Mouse (Mus musculus) heart, adult 8-10 months (tissue): ENCODE measurements around the gene Mmp11. TPM values are rescaled to one million over a fixed set of nuclear protein-coding genes. Genes with fewer than 3 reads are reported as not detected.
"Not testable (repeated sequence)": the region's sequence is repeated elsewhere in the genome, so short reads cannot be mapped to it uniquely, and the experiment has no call there.

Experiments
- DNase-seq: peaks from one replicate; pipeline ENCODE4 v3.0.0; 2022; ENCODE audit warnings: low spot score
- total RNA-seq, 4 experiments: library from RNA; stranded (reverse); gene quantifications; 2 replicates each; pipeline ENCODE4 v1.2.4; 2022

The Mmp11 gene
- total RNA-seq, 4 experiments from 2014 or later, result 4.1 to 7.8 (median 4.6) TPM

DNA sequence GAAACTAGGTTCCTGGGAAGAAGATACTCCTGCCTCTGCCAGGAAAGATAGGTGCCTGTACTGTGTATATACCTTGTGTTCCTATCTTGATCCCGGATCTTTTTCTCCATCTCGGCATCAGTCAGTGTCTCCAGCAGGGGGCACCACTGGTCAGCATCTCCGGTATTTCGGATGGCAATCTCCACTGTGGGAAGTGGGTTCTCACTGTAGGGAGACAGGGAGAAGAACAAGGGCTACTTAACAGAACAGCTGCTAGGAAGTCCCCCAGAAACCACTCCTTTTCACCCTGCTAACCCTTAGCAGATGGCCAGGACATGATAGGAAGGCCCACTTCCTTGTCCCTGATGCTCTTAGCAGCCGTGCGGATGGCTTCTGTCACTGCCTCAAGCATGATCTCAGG, 38.9 kb downstream of the Mmp11 start:
- DNase-seq, result peak; percentile 55

DNA sequence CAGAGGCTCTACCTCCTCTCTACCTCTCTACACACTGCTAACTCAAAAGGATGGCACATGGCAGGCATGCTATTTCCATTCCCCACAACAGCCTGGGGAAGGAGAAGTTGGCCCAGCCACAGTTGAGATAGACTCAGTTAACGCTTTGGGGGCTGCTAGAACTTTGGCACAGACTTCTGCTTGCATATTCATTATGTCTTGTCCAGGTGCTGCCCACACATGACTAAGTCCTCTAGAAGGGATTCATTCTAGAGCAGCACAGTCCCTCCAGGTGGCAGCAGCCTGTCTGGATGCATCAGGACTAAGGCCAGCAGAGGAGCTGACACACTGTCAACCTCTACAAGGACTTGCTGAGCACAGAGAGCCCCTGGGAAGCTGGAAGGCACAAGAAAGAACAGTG, 40.1 kb downstream of the Mmp11 start:
- DNase-seq, result no peak

GRCm38 (mm10) chr10:75895730-75896129, 40.6 kb downstream of the Mmp11 start:
- no peak for DNase-seq

DNA sequence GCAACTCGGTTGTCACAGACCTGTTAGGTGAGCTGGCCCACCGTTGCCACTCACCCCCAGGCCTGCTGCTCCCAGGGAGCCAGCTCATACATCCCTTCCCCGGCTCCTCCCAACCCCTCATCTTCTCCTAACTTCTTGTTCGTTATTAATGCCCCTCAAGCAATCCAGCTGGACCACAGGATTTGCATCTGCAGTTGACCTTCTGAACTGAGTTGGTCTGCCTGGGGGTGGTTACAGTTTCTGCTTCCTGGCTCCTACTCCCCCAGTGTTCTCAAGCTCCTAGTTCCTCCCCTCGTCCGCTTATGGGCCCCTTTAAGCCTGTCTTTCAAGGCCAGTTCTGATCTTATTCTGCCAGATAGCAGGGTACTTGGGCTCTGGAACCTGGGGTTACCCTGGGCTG, 41.7 kb downstream of the Mmp11 start:
- DNase-seq, result no peak

DNA sequence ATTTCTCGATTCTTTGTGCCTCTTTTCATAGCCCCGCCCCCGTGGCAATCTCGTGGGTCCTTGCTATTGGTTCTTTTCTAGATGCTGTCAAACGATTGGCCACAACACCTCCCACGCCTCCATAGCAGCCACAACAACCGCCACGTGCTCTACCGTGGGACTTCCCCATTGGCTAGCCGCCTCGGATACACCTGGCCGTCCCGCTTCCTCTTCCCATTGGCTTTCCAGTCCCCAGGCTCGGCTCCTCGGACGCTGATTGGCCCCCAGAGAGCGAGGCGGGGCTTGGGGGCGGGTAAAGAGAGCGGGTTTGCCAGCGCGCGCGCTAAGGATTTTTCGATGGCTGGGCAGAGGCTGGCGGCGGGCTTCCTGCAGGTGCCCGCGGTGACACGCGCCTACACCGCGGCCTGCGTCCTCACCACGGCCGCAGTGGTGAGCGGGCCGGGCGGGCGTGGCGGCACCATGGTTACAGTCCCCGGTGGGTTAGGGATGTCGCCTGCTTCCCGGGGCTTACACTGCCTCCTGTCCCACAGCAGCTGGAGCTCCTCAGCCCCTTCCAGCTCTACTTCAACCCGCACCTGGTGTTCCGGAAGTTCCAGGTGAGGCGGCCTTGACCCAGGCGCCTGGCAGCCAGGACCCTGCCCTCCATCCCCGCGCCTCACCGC, 43.1 kb downstream of the Mmp11 start, which contains the start of gene Derl3:
TSS of gene Derl3 (plus strand) at position 325 of the 662 bp plus-strand sequence.
- peak; percentile 82 for DNase-seq

DNA sequence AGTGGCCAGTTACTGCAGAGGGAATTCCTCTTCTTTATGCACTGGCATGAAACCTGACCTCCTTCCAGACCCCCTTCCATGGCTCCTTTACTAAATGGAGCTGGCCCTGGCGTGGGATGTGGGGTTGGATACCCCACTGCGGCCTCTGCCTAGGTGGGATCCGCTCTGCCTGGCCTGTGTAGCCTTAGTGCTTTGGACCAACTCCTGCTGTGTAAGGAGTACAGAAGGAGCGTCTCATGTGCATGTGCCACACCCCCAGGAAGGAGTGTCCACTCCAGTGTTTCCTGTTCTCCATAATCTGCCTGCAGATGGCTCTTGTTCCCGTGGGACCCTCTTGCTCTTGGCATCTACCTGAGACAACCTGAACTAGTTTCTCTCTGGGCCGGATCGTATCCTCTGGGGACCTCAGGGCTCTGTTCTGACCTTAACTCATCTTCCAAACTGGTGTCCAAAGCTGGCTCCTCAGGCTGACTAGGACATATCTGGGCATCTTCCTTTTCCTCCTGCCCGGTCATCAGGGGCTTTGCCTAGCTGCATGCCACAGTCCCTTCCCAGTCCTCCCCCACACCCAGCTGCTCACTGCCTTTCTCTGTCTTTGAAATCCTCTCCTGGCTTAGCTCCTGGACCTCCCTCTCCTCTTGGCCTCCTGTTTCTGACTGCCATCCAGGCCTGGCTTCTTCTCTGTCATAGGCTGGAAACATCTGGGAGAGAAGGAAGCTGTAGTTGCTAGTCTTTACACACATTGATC, 46.7 kb downstream of the Mmp11 start:
- no peak for DNase-seq

- DNase-seq, result not testable (repeated sequence)
Observed at GRCm38 (mm10) chr10:75887504-75887903, 48.8 kb downstream of the Mmp11 start.

GRCm38 (mm10) chr10:75884742-75885141, 51.6 kb downstream of the Mmp11 start:
- DNase-seq, result no peak

DNA sequence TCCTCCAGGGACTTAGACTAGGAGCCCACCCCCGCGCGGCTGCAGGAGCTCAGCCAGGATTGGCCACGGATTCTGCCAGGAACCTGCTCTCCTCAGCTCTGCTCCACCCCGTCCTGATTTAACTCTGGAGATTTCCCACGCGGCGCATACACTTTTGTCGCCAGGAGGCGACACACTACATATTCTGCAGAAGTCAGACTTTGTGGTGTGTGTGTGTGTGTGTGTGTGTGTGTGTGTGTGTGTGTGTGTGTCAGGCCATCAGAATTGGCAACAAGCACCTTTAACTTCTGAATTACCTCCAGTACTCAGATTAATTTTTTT, 53.1 kb downstream of the Mmp11 start:
- DNase-seq, result peak; percentile 69

- no peak for DNase-seq
Observed at GRCm38 (mm10) chr10:75882433-75883231, 53.7 kb downstream of the Mmp11 start.

- no peak for DNase-seq
Observed at GRCm38 (mm10) chr10:75881578-75882432, 54.5 kb downstream of the Mmp11 start.

DNA sequence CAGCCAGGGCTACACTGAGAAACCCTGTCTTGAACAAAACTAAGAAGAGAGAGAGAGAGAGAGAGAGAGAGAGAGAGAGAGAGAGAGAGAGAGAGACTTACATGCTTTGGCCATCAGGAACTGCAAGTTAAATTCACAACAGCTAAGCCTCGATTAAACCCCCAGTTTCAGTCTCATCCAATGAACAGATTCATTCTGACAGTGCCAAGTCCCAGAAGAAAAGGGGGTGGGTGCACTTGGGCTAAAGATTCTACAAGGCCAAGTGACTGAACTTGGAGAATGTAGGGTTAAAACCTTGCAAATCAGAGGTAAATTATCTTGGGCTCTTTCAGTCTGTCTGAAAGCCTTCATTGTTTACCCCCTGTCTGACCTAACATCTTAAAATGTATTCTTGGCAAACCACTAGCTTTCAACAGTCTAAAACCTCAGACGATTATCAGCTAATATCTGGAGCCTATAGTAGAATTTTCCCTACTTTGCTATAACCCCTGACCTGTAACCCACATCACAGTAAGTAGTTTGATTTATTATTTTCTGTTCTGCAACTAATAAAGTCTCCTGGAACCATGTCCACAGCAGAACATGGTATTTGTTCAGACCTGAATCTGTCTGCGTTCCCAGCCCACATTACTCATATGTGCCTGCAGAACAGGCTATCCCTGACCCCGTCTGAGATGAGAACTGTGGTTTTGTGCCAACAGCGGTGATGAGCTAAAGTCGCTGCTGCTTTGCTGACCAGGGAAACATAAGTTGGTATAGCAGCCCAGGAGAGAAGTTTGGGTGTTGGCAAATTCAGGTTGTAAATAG, 55.3 kb downstream of the Mmp11 start:
- DNase-seq, result no peak

DNA sequence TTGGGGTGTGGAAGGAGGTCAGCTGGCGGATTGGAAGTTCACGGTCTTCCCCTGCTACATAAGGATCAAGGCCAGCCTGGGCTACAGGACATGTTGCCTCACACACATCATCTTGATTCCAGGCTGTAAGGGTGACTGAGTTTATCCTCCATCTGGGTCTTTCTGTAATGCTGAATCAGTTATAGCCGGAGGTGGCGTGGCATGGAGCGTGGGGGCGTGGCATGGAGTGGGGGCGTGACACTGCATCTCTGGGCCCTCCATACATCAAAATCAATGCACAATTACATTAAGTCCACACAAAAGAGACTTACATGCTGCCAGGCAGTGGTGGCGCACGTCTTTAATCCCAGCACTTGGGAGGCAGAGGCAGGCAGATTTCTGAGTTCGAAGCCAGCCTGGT, 55.9 kb downstream of the Mmp11 start:
- DNase-seq, result no peak

GRCm38 (mm10) chr10:75878836-75879235, 57.5 kb downstream of the Mmp11 start:
- DNase-seq, result no peak

DNA sequence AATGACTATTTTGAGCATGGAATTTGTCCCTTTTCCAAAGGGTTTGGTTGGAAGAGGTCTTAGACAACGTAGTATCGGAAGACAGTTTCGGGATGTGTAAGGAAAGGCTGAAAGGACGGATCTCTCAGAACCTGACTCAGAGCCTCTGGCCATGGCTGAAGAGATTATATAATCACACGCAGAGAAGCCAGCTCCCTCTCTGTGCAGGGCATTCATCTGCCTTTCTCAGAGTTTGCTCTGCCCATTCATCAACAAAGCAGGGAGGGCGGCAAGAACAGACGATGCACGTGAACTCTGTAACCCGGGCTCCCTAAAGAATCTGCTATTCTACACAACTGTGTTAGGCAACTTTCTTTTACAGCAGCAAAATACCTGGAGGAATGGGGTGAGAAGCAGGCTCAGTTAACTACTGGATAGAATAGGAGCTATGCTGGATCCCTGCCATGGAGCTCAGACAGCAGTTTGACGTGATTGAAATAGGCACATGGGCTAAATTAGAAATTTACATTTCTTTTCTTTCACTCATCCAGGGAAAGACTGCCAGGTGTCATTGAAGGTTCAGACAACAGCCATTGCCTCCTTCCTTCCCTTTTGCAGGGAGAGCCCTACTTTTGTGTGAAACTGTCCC, 62.6 kb downstream of the Mmp11 start:
- no peak for DNase-seq

Other genes starting within 250 kb of the Mmp11 start
- 10 to 100 TPM; 15.5 to 22.0 (median 20.8) TPM for gene Cabin1, start 172.2 kb downstream of the Mmp11 start, total RNA-seq
- 100 to 1,000 TPM in 1 of 4 experiments, 10 to 100 TPM in 3; 83.6 to 103 (median 88.3) TPM for gene Ddt, start 163.1 kb downstream of the Mmp11 start, total RNA-seq
- gene Gm20441, start 155.5 kb downstream of the Mmp11 start, total RNA-seq, result not detected
- 1 to 10 TPM; 3.0 to 5.6 (median 5.0) TPM for gene Gstt3, start 155.1 kb downstream of the Mmp11 start, total RNA-seq
- gene Gstt1, start 137.9 kb downstream of the Mmp11 start, total RNA-seq, result 10 to 100 TPM; 15.7 to 26.4 (median 22.1) TPM
- gene Gstt4, start 114.0 kb downstream of the Mmp11 start, total RNA-seq, result not detected
- 10 to 100 TPM in 3 of 4 experiments, 1 to 10 TPM in 1; 7.3 to 16.9 (median 13.2) TPM for gene Gstt2, start 99.1 kb downstream of the Mmp11 start, total RNA-seq
- gene Mif, start 76.3 kb downstream of the Mmp11 start, total RNA-seq, result 100 to 1,000 TPM; 216 to 258 (median 253) TPM
- under 1 TPM in 2 of 4 experiments, not detected in 2; 0.34 to 0.35 TPM for gene Derl3, start 43.1 kb downstream of the Mmp11 start, total RNA-seq
- gene Smarcb1, start 14.9 kb downstream of the Mmp11 start, total RNA-seq, result 10 to 100 TPM; 17.3 to 25.0 (median 21.4) TPM
- gene Chchd10, start 3.4 kb downstream of the Mmp11 start, total RNA-seq, result 1,000 to 10,000 TPM; 1,724 to 2,176 (median 1,900) TPM
- not detected for gene Gm867, start 4.2 kb upstream of the Mmp11 start, total RNA-seq
- gene Vpreb3, start 6.6 kb upstream of the Mmp11 start, total RNA-seq, result not detected
- not detected for gene Gm5134, start 18.0 kb upstream of the Mmp11 start, total RNA-seq
- gene Zfp280b, start 96.2 kb upstream of the Mmp11 start, total RNA-seq, result 1 to 10 TPM; 5.9 to 8.4 (median 6.5) TPM
- gene Slc5a4b, start 174.5 kb upstream of the Mmp11 start, total RNA-seq, result not detected
- gene Slc5a4a, start 211.0 kb upstream of the Mmp11 start, total RNA-seq, result not detected